Mouse (Mus musculus) liver, embryonic 16.5 days (tissue): ENCODE measurements around the gene Mylip. TPM values are rescaled to one million over a fixed set of nuclear protein-coding genes. Genes with fewer than 3 reads are reported as not detected.

ENCODE experiments used
- polyA plus RNA-seq: library from polyadenylated mRNA; unstranded; fragments of >200 nt; fragmentation: Nextera tagmentation; extraction: Ambion mirVana; gene quantifications from 2 replicates; pipeline ENCODE4 v1.2.1, GENCODE M21; 2015

Mylip gene
- polyA plus RNA-seq, 1 experiment from 2014 or later, result 7.7 TPM

Other genes starting within 250 kb of the Mylip start
- gene Gmpr, start 117.7 kb downstream of the Mylip start, polyA plus RNA-seq, result 212 and 220 TPM in 2 replicates